Mouse (Mus musculus) midbrain, embryonic 12.5 days (tissue): ENCODE data around the gene Zfp219. TPM values are rescaled to one million over a fixed set of nuclear protein-coding genes. Genes with fewer than 3 reads are reported as not detected.

ENCODE experiments used
- ATAC-seq: fragments of 200-750 bp; cut with Nextera tagmentation; 2 replicates; pipeline ENCODE4 v1.8.0; 2017; ENCODE audit warnings: low read depth, moderate TSS enrichment, moderate library complexity; ENCODE audit not compliant: low FRiP score
- H3K27ac ChIP-seq: fragments of 300-500 bp; sonication (generic); replicated peaks from 2 replicates; pipeline ENCODE4 v1.5.1; 2016; ENCODE audit warnings: mild to moderate bottlenecking
- H3K27me3 ChIP-seq: fragments of 300-500 bp; sonication (generic); 2 replicates; pipeline ENCODE4 v1.6.1; 2016; ENCODE audit warnings: mild to moderate bottlenecking
- H3K36me3 ChIP-seq: fragments of 300-500 bp; sonication (generic); 2 replicates; pipeline ENCODE4 v1.6.1; 2016
- H3K4me1 ChIP-seq: fragments of 300-500 bp; sonication (generic); 2 replicates; pipeline ENCODE4 v1.6.1; 2016
- H3K4me2 ChIP-seq: fragments of 300-500 bp; sonication (generic); replicated peaks from 2 replicates; pipeline ENCODE4 v1.6.1; 2016; ENCODE audit warnings: mild to moderate bottlenecking, moderate library complexity
- H3K4me3 ChIP-seq: fragments of 300-500 bp; sonication (generic); 2 replicates; pipeline ENCODE4 v1.5.1; 2016; ENCODE audit warnings: mild to moderate bottlenecking
- H3K9ac ChIP-seq: fragments of 300-500 bp; sonication (generic); replicated peaks from 2 replicates; pipeline ENCODE4 v1.6.1; 2016; ENCODE audit warnings: mild to moderate bottlenecking, moderate library complexity
- H3K9me3 ChIP-seq: fragments of 300-500 bp; sonication (generic); 2 replicates; pipeline ENCODE4 v1.6.1; 2016; ENCODE audit warnings: mild to moderate bottlenecking
- WGBS: fragments of 180-500 bp; shearing (Covaris S2); methylation state at CpG from one replicate; pipeline ENCODE4 v1.1.7; 2016; 5-methylcytosine and 5-hydroxymethylcytosine counted together
- polyA plus RNA-seq: library from polyadenylated mRNA; unstranded; fragments of >200 nt; fragmentation: Nextera tagmentation; extraction: Ambion mirVana; gene quantifications from 2 replicates; pipeline ENCODE4 v1.2.1, GENCODE M21; 2016

Gene Zfp219
- polyA plus RNA-seq, 1 experiment from 2014 or later = 111 TPM

GRCm38 (mm10) chr14:51960316-51960715 is 60.2 kb downstream of the Zfp219 start:
- no peaks in the 10 kb centered on the region for H3K27me3 ChIP-seq
- H3K4me3 ChIP-seq = no peak overlapping the region
- H3K36me3 ChIP-seq = no peaks in the 10 kb centered on the region

More at GRCm38 (mm10) chr14:51960316-51960715, 60.2 kb downstream of the Zfp219 start:
- WGBS = 92% methylated on average over 2 of the region's 2 CpGs
- Histone ChIP-seq H3K9ac (no peak overlapping the region), H3K4me1 (no peaks in the 10 kb centered on the region), H3K4me2 (no peak overlapping the region), H3K9me3 (0 out of 2 replicates have a peak, but pooled peaks cover 4% of the 10 kb centered on the region), H3K27ac (no peak overlapping the region)
- no peak for ATAC-seq

Other genes with a start within 250 kb of the Zfp219 start
- gene Ang4, start 247.1 kb downstream of the Zfp219 start, polyA plus RNA-seq = not detected in 2 replicates
- not detected in 2 replicates for gene AY358078, start 220.7 kb downstream of the Zfp219 start, polyA plus RNA-seq
- not detected in 2 replicates for gene Ear6, start 167.0 kb downstream of the Zfp219 start, polyA plus RNA-seq
- 61.9 and 68.0 TPM in 2 replicates for gene Mettl17, start 135.9 kb downstream of the Zfp219 start, polyA plus RNA-seq
- 1.2 and 1.6 TPM in 2 replicates for gene Slc39a2, start 127.8 kb downstream of the Zfp219 start, polyA plus RNA-seq
- gene Ndrg2, start 106.6 kb downstream of the Zfp219 start, polyA plus RNA-seq = 21.6 and 24.0 TPM in 2 replicates
- not detected in 2 replicates for gene Tppp2, start 102.3 kb downstream of the Zfp219 start, polyA plus RNA-seq
- not detected in 2 replicates for gene Rnase13, start 98.0 kb downstream of the Zfp219 start, polyA plus RNA-seq
- gene Arhgef40, start 36.0 kb downstream of the Zfp219 start, polyA plus RNA-seq = 116 and 122 TPM in 2 replicates
- 1.0 and 2.1 TPM in 2 replicates for gene Tmem253, start 5.1 kb downstream of the Zfp219 start, polyA plus RNA-seq
- gene Olfr221, start 21.7 kb upstream of the Zfp219 start, polyA plus RNA-seq = not detected in 2 replicates
- 770 and 818 TPM in 2 replicates for gene Hnrnpc, start 83.3 kb upstream of the Zfp219 start, polyA plus RNA-seq
- 62.6 and 69.2 TPM in 2 replicates for gene Rpgrip1, start 90.0 kb upstream of the Zfp219 start, polyA plus RNA-seq
- gene Supt16, start 176.7 kb upstream of the Zfp219 start, polyA plus RNA-seq = 75.2 and 82.9 TPM in 2 replicates
- gene Chd8, start 237.0 kb upstream of the Zfp219 start, polyA plus RNA-seq = 62.1 and 62.5 TPM in 2 replicates